Mouse (Mus musculus): ENCODE data around the gene Hoxa2. TPM values are rescaled to one million over a fixed set of nuclear protein-coding genes. Genes with fewer than 3 reads are reported as not detected.
A peak's percentile ranks its signal among the peaks of the same experiment; 100 is the strongest.

Hoxa2 gene
- polyA plus RNA-seq, 1 experiment = 1.4 TPM

- no peak for DNase-seq
- no peak overlapping the region for H3K27ac ChIP-seq (ENCODE audit: control insufficient read depth, insufficient read depth, low read length)
- H3K4me3 ChIP-seq (ENCODE audit: control insufficient read depth, insufficient read depth, low read length) = no peak overlapping the region
Measured at GRCm38 (mm10) chr6:52159979-52160378, 4.7 kb downstream of the Hoxa2 start.

GRCm38 (mm10) chr6:52159164-52159761 is 5.4 kb downstream of the Hoxa2 start:
- TF ChIP-seq POLR2A (IDR thresholded peaks at IDR 0.05; ENCODE audit: control insufficient read depth, extremely low read depth, insufficient read depth, low read length, poor library complexity) (no peak), CTCF (IDR thresholded peaks at IDR 0.05; ENCODE audit: borderline replicate concordance, control insufficient read depth, extremely low read depth, insufficient read depth, low read length, poor library complexity) (no peak)
- 60% methylated on average over 12 of the region's 12 CpGs for WGBS
- Histone ChIP-seq H3K4me3 (ENCODE audit: control insufficient read depth, insufficient read depth, low read length) (peak overlapping the region; percentile 42; the same call in 1 of the 2 replicates), H3K27ac (ENCODE audit: control insufficient read depth, insufficient read depth, low read length) (no peak overlapping the region; the same call in 1 of the 2 replicates), H3K36me3 (ENCODE audit: control insufficient read depth, insufficient read depth, low read length) (no peaks in the 10 kb centered on the region), H3K4me1 (replicated peaks; ENCODE audit: control insufficient read depth, insufficient read depth, low read length) (peaks cover 2% of the 10 kb centered on the region; the same call in 1 of the 2 replicates), H3K27me3 (ENCODE audit: control insufficient read depth, insufficient read depth, low read length) (peaks cover 12% of the 10 kb centered on the region)
- DNase-seq = no peak

More at GRCm38 (mm10) chr6:52159979-52160378, 4.7 kb downstream of the Hoxa2 start:
- H3K36me3 ChIP-seq (ENCODE audit: control insufficient read depth, insufficient read depth, low read length) = no peaks in the 10 kb centered on the region
- peaks cover 12% of the 10 kb centered on the region for H3K27me3 ChIP-seq (ENCODE audit: control insufficient read depth, insufficient read depth, low read length)
- TF ChIP-seq CTCF (IDR thresholded peaks at IDR 0.05; ENCODE audit: borderline replicate concordance, control insufficient read depth, extremely low read depth, insufficient read depth, low read length, poor library complexity) (no peak), POLR2A (IDR thresholded peaks at IDR 0.05; ENCODE audit: control insufficient read depth, extremely low read depth, insufficient read depth, low read length, poor library complexity) (no peak)
- H3K4me1 ChIP-seq (replicated peaks; ENCODE audit: control insufficient read depth, insufficient read depth, low read length) = peaks cover 2% of the 10 kb centered on the region; the same call in 1 of the 2 replicates
- WGBS = 25% methylated on average over 9 of the region's 9 CpGs

GRCm38 (mm10) chr6:52158276-52159051 is 6.2 kb downstream of the Hoxa2 start, which contains the start of gene Hoxa1:
Gene Hoxa1 (minus strand): TSS chr6:52158317.
- DNase-seq = peak; percentile 66

GRCm38 (mm10) chr6:52157466-52158275 is 7.0 kb downstream of the Hoxa2 start:
- peak overlapping the region; percentile 42 for H3K4me3 ChIP-seq (ENCODE audit: control insufficient read depth, insufficient read depth, low read length)
- H3K27ac ChIP-seq (ENCODE audit: control insufficient read depth, insufficient read depth, low read length) = no peak overlapping the region
- no peaks in the 10 kb centered on the region for H3K36me3 ChIP-seq (ENCODE audit: control insufficient read depth, insufficient read depth, low read length)
- TF ChIP-seq CTCF (IDR thresholded peaks at IDR 0.05; ENCODE audit: borderline replicate concordance, control insufficient read depth, extremely low read depth, insufficient read depth, low read length, poor library complexity) = no peak
- TF ChIP-seq POLR2A (IDR thresholded peaks at IDR 0.05; ENCODE audit: control insufficient read depth, extremely low read depth, insufficient read depth, low read length, poor library complexity) = no peak
- 7% methylated on average over 32 of the region's 32 CpGs for WGBS
- no peak for DNase-seq
- H3K4me1 ChIP-seq (replicated peaks; ENCODE audit: control insufficient read depth, insufficient read depth, low read length) = peaks cover 2% of the 10 kb centered on the region; the same call in 1 of the 2 replicates
- peaks cover 13% of the 10 kb centered on the region; the same call in 1 of the 2 replicates for H3K27me3 ChIP-seq (ENCODE audit: control insufficient read depth, insufficient read depth, low read length)

More at GRCm38 (mm10) chr6:52158276-52159051, 6.2 kb downstream of the Hoxa2 start, which contains the start of gene Hoxa1:
- H3K4me3 ChIP-seq (ENCODE audit: control insufficient read depth, insufficient read depth, low read length) = peak within 1 kb of the TSS; percentile 42
- TF ChIP-seq CTCF (IDR thresholded peaks at IDR 0.05; ENCODE audit: borderline replicate concordance, control insufficient read depth, extremely low read depth, insufficient read depth, low read length, poor library complexity) = no peak
- TF ChIP-seq POLR2A (IDR thresholded peaks at IDR 0.05; ENCODE audit: control insufficient read depth, extremely low read depth, insufficient read depth, low read length, poor library complexity) = 0 out of 2 replicates have a peak, but pooled peaks have one; percentile 15
- 1% methylated on average over 55 of the region's 55 CpGs for WGBS
- peaks cover 2% of the 10 kb centered on the region; the same call in 1 of the 2 replicates for H3K4me1 ChIP-seq (replicated peaks; ENCODE audit: control insufficient read depth, insufficient read depth, low read length)
- no peaks in the 10 kb centered on the region for H3K36me3 ChIP-seq (ENCODE audit: control insufficient read depth, insufficient read depth, low read length)
- no peak within 1 kb of the TSS; the same call in 1 of the 2 replicates for H3K27ac ChIP-seq (ENCODE audit: control insufficient read depth, insufficient read depth, low read length)
- H3K27me3 ChIP-seq (ENCODE audit: control insufficient read depth, insufficient read depth, low read length) = peaks cover 12% of the 10 kb centered on the region; the same call in 1 of the 2 replicates

- TF ChIP-seq POLR2A (IDR thresholded peaks at IDR 0.05; ENCODE audit: control insufficient read depth, extremely low read depth, insufficient read depth, low read length, poor library complexity) = no peak
- no peak for TF ChIP-seq CTCF (IDR thresholded peaks at IDR 0.05; ENCODE audit: borderline replicate concordance, control insufficient read depth, extremely low read depth, insufficient read depth, low read length, poor library complexity)
- Histone ChIP-seq H3K27me3 (ENCODE audit: control insufficient read depth, insufficient read depth, low read length) (peaks cover 16% of the 10 kb centered on the region; the same call in 1 of the 2 replicates), H3K4me1 (replicated peaks; ENCODE audit: control insufficient read depth, insufficient read depth, low read length) (peaks cover 2% of the 10 kb centered on the region; the same call in 1 of the 2 replicates), H3K36me3 (ENCODE audit: control insufficient read depth, insufficient read depth, low read length) (no peaks in the 10 kb centered on the region), H3K4me3 (ENCODE audit: control insufficient read depth, insufficient read depth, low read length) (no peak overlapping the region), H3K27ac (ENCODE audit: control insufficient read depth, insufficient read depth, low read length) (no peak overlapping the region)
- no peak for DNase-seq
- WGBS = 18% methylated on average over 20 of the region's 20 CpGs
Measured at GRCm38 (mm10) chr6:52156551-52157200, 8.0 kb downstream of the Hoxa2 start.
